Mouse (Mus musculus): Measurements from ENCODE around the gene Ccdc141.

The Ccdc141 gene

DNA sequence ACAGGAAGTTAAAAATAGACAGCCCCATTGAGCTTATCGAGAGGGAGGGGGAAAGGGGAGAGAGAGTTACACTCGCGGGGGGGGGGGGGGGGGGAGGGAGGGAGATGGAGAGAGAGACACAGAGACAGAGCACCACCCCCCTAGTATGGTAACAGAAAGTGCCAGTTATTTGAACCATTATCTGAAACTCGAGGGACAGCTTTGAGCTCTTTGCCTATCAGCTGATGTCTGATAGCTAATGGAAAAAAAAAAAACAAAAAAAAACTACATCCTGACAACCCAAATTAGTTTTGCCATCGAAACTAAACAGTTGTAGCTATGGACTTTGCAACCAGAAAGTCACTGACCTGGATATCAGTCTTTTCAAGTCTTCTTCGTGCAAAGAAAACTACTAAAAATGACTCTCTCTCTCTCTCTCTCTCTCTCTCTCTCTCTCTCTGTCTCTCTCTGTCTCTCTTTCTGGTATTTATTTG is at the start of gene Ccdc141:
TSS of gene Ccdc141 (minus strand) at position 4 of the 473 bp plus-strand sequence.
- DNase-seq (ENCODE audit: low spot score) = no peak

DNA sequence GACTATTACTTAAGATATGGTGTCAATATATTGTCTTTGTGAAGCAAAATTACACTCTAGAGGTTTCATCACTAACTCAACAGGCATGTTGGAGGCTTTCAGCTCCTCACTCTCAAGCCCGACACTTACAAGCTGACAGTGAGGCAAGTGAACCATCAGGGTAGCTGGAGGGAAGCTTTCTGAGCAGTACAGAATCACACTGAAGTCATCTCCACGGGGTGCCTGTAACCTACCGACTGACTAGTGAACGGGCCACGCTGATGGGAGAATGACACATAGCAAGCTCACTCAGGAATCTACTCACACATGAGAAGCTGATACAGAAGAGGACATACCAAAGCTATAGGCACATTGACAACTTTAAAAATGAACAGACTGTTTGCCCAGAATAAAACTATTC is 42.4 kb upstream of the Ccdc141 start:
- no peak for DNase-seq (ENCODE audit: low spot score)

- DNase-seq (ENCODE audit: low spot score) = no peak
Observed at GRCm38 (mm10) chr2:77206951-77207350, 36.5 kb upstream of the Ccdc141 start.

GRCm38 (mm10) chr2:77203916-77204315 is 33.5 kb upstream of the Ccdc141 start:
- no peak for DNase-seq (ENCODE audit: low spot score)

- DNase-seq (ENCODE audit: low spot score) = no peak
Observed at GRCm38 (mm10) chr2:77201900-77202299, 31.5 kb upstream of the Ccdc141 start.

- no peak for DNase-seq (ENCODE audit: low spot score)
Observed at GRCm38 (mm10) chr2:77200958-77201614, 30.6 kb upstream of the Ccdc141 start.

GRCm38 (mm10) chr2:77200379-77200778 is 29.9 kb upstream of the Ccdc141 start:
- DNase-seq (ENCODE audit: low spot score) = no peak

GRCm38 (mm10) chr2:77198246-77198645 is 27.8 kb upstream of the Ccdc141 start:
- DNase-seq (ENCODE audit: low spot score) = no peak

- no peak for DNase-seq (ENCODE audit: low spot score)
Observed at GRCm38 (mm10) chr2:77196819-77197218, 26.4 kb upstream of the Ccdc141 start.

GRCm38 (mm10) chr2:77195056-77195455 is 24.6 kb upstream of the Ccdc141 start:
- DNase-seq (ENCODE audit: low spot score) = no peak

GRCm38 (mm10) chr2:77191811-77192210 is 21.4 kb upstream of the Ccdc141 start:
- no peak for DNase-seq (ENCODE audit: low spot score)

DNA sequence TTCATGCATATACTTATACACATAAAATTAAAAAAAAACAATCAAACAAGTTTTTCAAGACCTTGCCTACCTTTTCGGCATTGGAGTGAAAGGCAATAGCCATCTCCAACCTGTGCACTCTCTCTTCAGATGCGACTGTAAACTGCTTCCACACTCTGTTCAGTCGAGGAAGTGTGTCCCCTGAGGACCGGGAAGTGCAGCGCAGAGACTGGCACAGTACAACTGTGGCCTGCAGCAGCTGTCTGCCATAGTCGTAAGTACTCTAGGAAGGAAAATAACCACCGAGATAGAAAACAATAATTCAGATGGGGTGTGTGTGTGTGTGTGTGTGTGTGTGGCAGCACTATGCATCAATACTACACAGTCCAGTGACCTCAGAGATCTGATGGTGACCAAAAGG is 20.5 kb upstream of the Ccdc141 start:
- no peak for DNase-seq (ENCODE audit: low spot score)

GRCm38 (mm10) chr2:77190301-77190700 is 19.9 kb upstream of the Ccdc141 start:
- no peak for DNase-seq (ENCODE audit: low spot score)

DNA sequence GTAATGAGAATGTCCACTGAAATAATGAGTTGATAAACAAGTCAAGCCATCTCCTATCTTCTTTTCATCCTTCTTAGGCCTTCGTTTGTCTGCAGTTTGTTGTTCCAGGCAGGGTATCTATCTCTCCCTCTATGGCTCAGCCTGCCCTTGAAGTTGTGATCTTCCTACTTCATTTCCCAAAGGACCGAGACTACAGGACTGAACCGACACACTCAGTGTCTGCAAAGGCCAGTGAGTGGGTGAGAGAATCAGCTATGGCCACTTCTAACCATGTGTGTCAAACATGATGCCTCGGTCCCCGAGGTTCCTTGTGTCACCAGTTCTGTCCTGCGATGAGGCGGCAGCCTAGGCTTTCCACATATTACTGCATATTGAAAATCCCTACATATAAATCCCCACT is 19.2 kb upstream of the Ccdc141 start:
- DNase-seq (ENCODE audit: low spot score) = no peak

- DNase-seq (ENCODE audit: low spot score) = no peak
Observed at GRCm38 (mm10) chr2:77187501-77187900, 17.1 kb upstream of the Ccdc141 start.

DNA sequence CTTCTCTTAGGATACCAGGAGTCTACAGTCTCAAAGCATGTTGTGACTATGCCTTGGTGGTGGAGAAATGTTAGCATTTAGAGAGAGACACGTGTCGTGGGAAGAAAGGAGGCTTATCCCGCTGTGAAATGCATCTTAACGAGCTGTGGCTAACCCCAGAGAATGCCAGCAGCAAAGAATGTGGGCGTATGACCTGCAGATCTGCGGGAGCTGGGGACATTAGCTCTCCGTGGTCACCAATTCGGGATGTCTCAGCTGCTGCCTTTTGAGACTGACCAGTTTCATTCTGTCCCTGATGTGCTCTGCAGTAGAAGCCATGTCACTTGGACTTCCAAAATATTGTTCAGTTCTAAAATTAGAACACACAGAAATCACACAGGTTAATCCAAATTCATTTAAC is 16.5 kb upstream of the Ccdc141 start:
- DNase-seq (ENCODE audit: low spot score) = no peak

DNA sequence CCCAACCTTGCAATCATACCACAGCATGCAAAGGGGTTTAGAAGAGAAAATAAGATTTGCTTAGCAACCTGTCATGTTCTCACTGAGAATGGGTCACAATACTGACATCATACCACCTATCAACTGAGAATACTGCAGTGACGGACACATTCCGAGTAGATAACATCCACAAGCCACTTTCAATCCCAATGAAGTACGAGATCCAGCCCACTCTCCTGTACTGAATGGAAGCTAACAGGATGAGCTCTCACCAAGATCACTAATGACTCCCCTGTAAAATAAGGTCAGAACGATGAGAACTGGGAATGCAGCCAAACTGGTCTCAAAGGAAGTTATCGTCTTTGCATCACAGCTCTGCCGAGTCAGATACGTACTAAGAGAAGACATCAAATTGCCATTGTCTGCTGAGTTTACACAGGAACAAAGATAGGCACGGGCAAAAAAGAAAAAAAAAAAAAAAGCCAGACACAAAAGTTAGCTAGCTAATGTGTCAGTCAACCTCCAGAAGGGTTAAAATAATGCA is 13.7 kb upstream of the Ccdc141 start:
- no peak for DNase-seq (ENCODE audit: low spot score)

DNA sequence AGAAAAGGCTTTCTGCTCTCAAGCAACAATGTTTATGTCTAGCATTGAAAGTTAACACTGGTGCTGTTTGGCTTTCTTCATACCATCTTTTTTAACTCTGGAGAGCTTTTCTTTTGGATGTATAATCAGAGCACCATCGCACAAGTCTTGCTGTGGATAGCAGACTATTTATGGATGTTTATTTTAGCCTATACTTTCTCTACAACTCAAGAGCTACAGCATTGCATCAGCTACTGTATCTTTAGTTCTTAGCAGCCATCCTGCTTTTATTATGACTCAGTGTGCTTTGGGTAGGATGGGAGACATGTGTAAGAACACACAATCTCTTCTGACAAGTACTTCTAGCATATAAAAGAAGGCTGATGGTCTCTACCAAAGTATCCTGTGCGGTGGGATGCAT is 13.2 kb upstream of the Ccdc141 start:
- DNase-seq (ENCODE audit: low spot score) = no peak

GRCm38 (mm10) chr2:77182996-77183380 is 12.6 kb upstream of the Ccdc141 start:
- DNase-seq (ENCODE audit: low spot score) = no peak

GRCm38 (mm10) chr2:77182271-77182995 is 12.0 kb upstream of the Ccdc141 start:
- no peak for DNase-seq (ENCODE audit: low spot score)

- DNase-seq (ENCODE audit: low spot score) = no peak
Observed at GRCm38 (mm10) chr2:77177472-77177871, 7.0 kb upstream of the Ccdc141 start.

- DNase-seq (ENCODE audit: low spot score) = no peak
Observed at GRCm38 (mm10) chr2:77176413-77176812, 6.0 kb upstream of the Ccdc141 start.

GRCm38 (mm10) chr2:77175411-77175810 is 5.0 kb upstream of the Ccdc141 start:
- DNase-seq (ENCODE audit: low spot score) = no peak
